Mouse (Mus musculus) MEL-GATA-1-ER (cell line): Measurements from ENCODE around the gene Olfm2.

Source experiments
- DNase-seq: peaks from one replicate; pipeline ENCODE4 v3.0.0-alpha.2; 2012; ENCODE audit warnings: low read depth; ENCODE audit errors: extremely low read depth

Olfm2 gene

DNA sequence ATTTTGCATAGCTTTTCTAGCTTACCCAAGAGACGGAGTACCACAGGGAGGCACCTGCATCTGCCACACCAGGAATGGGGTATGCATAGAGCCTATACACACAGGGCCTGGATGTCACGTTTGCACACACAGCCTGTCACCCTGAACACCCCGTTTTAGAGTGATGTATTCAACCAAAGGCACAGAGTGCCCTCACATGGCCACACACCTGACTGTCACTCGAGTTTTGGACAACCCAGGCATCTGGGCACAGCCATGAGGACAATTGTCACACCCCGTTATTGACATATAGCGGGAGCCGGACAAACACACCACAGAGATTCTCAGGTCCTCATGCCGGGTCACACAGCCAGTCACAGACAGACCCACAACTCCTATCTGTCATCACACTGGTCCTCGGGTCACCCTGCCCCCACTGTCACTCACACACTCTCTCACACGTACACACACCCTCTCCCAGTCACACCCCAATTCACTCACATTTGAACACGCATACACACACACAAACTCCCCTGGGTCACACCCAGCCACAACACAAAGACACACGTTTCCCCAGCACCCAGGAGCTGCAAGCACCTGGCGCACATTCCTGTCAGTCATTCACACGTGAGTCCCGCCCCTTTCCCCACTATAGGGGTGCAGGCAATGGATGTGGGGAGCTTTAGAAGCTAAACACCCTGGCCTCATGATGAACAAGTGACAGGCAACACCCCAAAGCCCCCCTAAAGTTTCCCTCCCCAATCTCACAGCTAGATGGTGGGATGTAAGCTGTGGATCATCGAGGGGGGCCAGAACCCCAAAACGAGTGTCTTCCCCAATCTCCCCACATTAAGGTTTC lies 801 bp downstream of the Olfm2 start:
- DNase-seq, result no peak

- DNase-seq, result no peak
Observed at GRCm38 (mm10) chr9:20743946-20744738, 2.0 kb downstream of the Olfm2 start.

DNA sequence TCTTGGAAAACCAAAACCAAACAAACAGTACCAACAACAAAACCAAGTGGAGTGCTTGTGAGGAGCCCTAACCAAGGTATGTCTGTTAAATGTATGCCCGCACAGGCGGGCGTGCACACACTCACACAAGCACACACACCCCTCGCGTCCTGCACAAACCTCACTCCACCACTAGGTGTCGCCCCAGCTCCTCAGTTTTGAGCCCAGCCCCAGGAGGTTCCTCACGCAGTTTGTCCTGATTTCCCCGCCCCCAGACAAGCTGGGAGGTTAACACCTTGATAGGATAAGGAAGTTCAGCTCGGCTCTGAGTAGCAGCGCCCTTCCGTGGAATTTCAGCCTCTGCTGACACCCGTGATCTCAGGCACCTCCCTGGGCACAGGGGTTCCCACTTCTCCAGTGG lies 5.7 kb downstream of the Olfm2 start:
- DNase-seq, result peak; percentile 77

- DNase-seq, result peak; percentile 59
Observed at GRCm38 (mm10) chr9:20738251-20738999, 7.7 kb downstream of the Olfm2 start.

- peak; percentile 66 for DNase-seq
Observed at GRCm38 (mm10) chr9:20737227-20737626, 8.9 kb downstream of the Olfm2 start.

DNA sequence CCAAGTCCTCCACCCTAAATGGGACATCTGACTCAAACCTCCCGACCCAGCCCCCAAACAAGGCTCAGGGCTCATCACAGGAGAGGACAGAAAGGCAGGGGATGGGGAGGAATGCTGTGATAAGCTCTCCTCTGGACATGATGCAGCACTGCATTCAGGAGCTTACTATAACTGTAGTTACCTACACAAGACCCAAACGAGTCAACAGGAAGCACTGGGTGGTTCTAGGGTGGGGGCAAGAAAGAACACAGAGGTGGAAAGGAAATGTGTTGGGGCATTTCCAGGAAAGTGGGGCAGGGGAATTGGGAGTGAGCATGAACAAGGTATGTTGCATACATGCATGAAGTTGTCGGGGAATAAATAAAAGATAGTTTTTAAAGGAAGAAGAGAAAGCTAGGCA lies 11.5 kb downstream of the Olfm2 start:
- no peak for DNase-seq

DNA sequence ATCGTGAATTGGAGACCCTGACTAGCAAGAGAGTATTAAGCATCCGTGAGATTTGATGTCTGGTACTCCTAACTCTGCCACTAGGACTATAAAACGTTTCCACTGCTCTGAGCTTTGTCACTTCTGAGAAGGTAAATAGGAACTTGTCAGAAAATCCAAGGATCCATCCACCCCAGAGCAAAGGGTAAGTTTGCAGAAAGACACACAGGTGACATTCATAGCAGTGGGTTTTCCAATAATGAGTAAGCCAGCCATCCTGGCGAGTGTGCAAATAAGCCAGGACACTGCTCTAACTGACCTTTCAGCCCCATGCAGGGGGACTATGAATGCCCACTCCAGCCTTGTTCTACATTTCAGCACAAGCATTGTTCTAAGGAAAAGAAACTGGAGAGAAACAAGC lies 14.4 kb downstream of the Olfm2 start:
- no peak for DNase-seq

GRCm38 (mm10) chr9:20729451-20729850 lies 16.7 kb downstream of the Olfm2 start:
- no peak for DNase-seq

GRCm38 (mm10) chr9:20727601-20728113 lies 18.5 kb downstream of the Olfm2 start:
- no peak for DNase-seq

- DNase-seq, result no peak
Observed at GRCm38 (mm10) chr9:20726859-20727600, 19.1 kb downstream of the Olfm2 start.

DNA sequence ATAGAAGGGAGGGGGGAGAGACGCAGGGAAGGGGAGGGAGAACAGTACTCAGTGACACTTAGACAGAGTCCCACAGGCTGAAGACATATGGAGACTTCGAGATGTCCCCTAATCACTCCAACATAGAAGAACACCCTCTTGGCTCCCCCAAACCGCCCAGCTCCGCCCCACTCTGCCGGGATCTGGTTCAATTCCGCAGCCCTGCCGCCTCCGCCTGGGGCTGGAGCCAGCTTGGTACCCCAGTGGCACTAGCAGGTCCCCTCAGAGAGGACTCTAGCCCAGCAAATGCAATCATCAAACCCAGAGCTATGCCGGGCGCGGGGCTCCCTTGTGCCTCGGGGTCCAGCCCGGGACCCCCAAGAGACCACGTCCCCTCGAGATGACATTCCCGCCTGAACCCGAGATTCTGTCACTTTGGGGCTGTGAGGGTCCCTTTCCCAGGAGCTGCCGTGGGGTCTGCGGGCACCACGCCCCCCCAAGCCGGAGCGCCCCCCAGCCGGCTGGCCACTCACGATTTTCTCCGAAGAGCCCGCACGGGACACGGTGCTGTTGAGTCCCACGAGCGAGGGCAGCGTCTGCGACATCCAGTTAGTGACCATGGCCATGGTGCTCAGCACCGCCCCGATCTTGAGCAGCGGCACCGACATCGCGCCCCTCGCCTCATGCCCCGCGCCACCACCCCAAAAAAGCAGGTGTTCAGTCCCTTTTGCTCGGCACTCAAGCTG lies 19.9 kb downstream of the Olfm2 start:
- DNase-seq, result no peak

GRCm38 (mm10) chr9:20721582-20721981 lies 24.6 kb downstream of the Olfm2 start:
- no peak for DNase-seq

DNA sequence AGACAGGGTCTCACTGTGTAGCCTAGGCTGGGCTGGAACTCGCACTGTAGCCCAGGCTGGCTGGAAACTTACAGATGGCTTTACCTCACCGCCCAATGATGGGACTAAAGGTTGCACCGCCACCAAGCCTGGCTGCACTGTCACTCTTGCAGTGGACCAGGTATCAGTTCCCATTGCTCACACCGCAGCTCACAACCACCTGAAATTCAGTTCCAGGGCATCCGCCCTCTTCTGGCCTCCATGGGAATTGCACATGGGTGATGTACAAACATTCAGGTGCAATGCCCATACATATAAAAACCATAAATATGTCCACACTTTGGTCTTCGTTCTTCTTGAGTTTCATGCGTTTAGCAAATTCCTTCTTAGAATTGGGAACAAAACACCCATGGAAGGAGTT lies 30.8 kb downstream of the Olfm2 start:
- DNase-seq, result no peak

DNA sequence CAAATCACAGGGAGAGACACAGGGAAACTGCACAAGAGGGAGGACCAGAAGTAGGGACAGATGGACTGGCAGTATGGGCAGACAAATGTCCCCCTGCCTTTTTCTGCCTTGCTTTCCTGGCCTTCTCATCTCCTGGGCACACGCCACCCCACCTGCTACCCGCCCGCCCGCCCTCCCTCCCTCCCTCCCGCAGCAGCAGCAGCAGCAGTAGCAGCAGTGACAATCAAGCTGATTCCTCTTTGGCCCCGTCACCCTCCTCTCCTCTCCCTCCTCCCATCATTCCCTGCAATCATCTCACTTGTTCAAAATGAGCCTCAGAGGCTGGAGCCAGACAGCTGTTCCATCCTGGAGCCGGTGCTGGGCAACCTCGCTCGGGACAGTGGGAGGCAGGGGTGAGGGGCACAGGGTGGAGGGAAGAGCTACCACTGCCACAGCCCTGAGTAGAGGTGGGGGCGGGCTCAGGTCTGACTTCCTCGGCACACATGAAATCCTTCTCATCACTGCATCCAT lies 32.6 kb downstream of the Olfm2 start:
- no peak for DNase-seq

DNA sequence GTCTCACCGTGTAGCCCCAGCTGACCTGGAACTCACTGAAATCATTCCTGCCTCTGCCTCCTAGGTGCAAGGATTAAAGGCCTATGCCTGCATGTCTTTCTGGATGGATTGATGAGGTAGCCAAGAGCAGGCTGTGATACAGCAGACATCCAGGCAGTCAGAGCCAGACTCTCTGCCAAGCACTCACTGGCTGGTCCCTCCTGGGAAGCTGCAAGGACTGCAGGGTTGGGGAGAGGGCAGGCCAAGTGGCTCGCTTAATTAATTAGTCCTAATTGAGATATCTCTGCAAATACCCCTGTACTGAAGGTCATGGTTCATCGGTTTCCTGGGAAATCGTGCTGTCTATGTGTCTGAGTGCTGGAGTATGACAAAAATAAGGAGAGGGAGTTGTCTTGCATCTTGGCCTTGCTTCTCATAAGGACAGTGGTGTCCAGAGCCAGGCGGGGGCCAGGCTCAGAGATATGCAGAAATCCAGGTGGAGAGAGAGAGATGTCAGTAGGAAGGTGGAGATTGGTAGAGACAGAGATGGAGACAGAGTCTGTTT lies 33.1 kb downstream of the Olfm2 start:
- no peak for DNase-seq

DNA sequence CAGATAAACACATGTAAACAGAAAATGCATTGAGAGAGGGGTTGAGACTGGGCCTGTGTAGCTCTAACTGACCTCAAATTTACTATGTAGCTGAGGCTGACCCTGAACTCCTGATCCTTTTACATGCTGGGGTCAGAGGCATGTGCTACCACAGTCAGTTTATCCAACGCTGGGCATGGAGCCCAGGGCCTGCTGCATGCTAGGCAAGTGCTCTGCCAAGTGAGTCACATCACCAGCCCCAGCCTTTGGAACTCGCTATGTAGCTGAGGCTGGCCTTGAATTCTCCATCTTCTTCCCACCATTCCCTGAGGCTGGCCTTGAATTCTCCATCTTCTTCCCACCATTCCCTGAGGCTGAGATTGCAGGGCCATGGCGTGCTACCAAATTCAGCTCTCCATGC lies 35.7 kb downstream of the Olfm2 start:
- no peak for DNase-seq

- no peak for DNase-seq
Observed at GRCm38 (mm10) chr9:20705981-20706380, 40.2 kb downstream of the Olfm2 start.

GRCm38 (mm10) chr9:20705420-20705819 lies 40.7 kb downstream of the Olfm2 start:
- DNase-seq, result no peak

GRCm38 (mm10) chr9:20703832-20704380 lies 42.2 kb downstream of the Olfm2 start:
- no peak for DNase-seq
